Comparison of ENCODE assay signal across 8 mouse cellular contexts in genomic region chr1:136133570-136134240, GRCm38 (mm10). TPM values are rescaled to one million over a fixed set of nuclear protein-coding genes. Genes with fewer than 3 reads are reported as not detected.
DNase-seq lines count a peak whose midpoint lies in the region; ATAC-seq and TF ChIP-seq lines count a peak whose summit lies in the region.

No protein-coding gene starts in this region.

- H3K4me2 ChIP-seq in heart, embryonic 12.5 days, result peak overlapping the region; percentile 96
- peak overlapping the region; percentile 77 for H3K4me2 ChIP-seq in neural tube, embryonic 13.5 days

- peaks cover 13% of the 10 kb centered on the region; the same call in 1 of the 2 replicates for H3K4me1 ChIP-seq in bone marrow, adult 2 months (ENCODE audit: control insufficient read depth, insufficient read depth, low read length)
- H3K4me1 ChIP-seq in heart, embryonic 12.5 days (replicated peaks), result peaks cover 90% of the 10 kb centered on the region
- H3K4me1 ChIP-seq in neural tube, embryonic 13.5 days (replicated peaks), result peaks cover 88% of the 10 kb centered on the region

- WGBS in bone marrow, adult 2 months, result 68% methylated on average over 13 of the region's 13 CpGs
- WGBS in heart, embryonic 12.5 days, result 52% methylated on average over 13 of the region's 13 CpGs
- WGBS in neural tube, embryonic 13.5 days, result 24% methylated on average over 13 of the region's 13 CpGs

- no peaks in the 10 kb centered on the region for H3K27me3 ChIP-seq in heart, embryonic 12.5 days (replicated peaks)
- no peaks in the 10 kb centered on the region for H3K27me3 ChIP-seq in neural tube, embryonic 13.5 days

- TF ChIP-seq POLR2A in bone marrow, adult 2 months (IDR thresholded peaks at IDR 0.05; ENCODE audit: borderline replicate concordance, control insufficient read depth, low read depth, low read length), result no peak

- DNase-seq in gastrocnemius, adult 2 months, result no peak
- no peak for DNase-seq in gastrocnemius, adult 8-10 months (ENCODE audit: low spot score in 2 of 2)
- peak; percentile 33 for DNase-seq in kidney, postnatal 14 days
- no peak for DNase-seq in T-cell, adult 2 months (ENCODE audit: low spot score)

- TF ChIP-seq CTCF in gastrocnemius, adult 2 months (IDR thresholded peaks at IDR 0.05), result no peak
- TF ChIP-seq CTCF in bone marrow, adult 2 months (IDR thresholded peaks at IDR 0.05; ENCODE audit: control insufficient read depth, insufficient read depth, low read length), result no peak

- peak overlapping the region; percentile 48; the same call in 1 of the 2 replicates for H3K27ac ChIP-seq in gastrocnemius, adult 2 months
- peak overlapping the region; percentile 79 for H3K27ac ChIP-seq in bone marrow, adult 2 months (ENCODE audit: control insufficient read depth, insufficient read depth, low read depth, low read length, poor library complexity)
- H3K27ac ChIP-seq in heart, embryonic 12.5 days (ENCODE audit: poor library complexity, severe bottlenecking), result no peak overlapping the region
- H3K27ac ChIP-seq in neural tube, embryonic 13.5 days (replicated peaks), result peak overlapping the region; percentile 94

- 0 out of 2 replicates have a peak overlapping the region, but pooled peaks have one; percentile 30 for H3K4me3 ChIP-seq in gastrocnemius, adult 2 months
- H3K4me3 ChIP-seq in bone marrow, adult 2 months (replicated peaks; ENCODE audit: control insufficient read depth, low read depth, low read length), result no peak overlapping the region
- no peak overlapping the region for H3K4me3 ChIP-seq in heart, embryonic 12.5 days
- peak overlapping the region; percentile 94 for H3K4me3 ChIP-seq in neural tube, embryonic 13.5 days

- ATAC-seq in heart, embryonic 12.5 days (ENCODE audit: insufficient number of reproducible peaks, low FRiP score), result no peak
- ATAC-seq in neural tube, embryonic 13.5 days (ENCODE audit: low read depth), result no peak
- no peak for ATAC-seq in inflammation-experienced regulatory T-cells, adult 6 months

- H3K36me3 ChIP-seq in heart, embryonic 12.5 days, result no peaks in the 10 kb centered on the region
- no peaks in the 10 kb centered on the region for H3K36me3 ChIP-seq in neural tube, embryonic 13.5 days

- intact Hi-C loops in gastrocnemius, adult 2 months (cut with DNase I), result no loop called here

- no peaks in the 10 kb centered on the region for H3K9me3 ChIP-seq in heart, embryonic 12.5 days (replicated peaks)
- H3K9me3 ChIP-seq in neural tube, embryonic 13.5 days, result no peaks in the 10 kb centered on the region

- H3K9ac ChIP-seq in heart, embryonic 12.5 days, result no peak overlapping the region
- peak overlapping the region; percentile 98 for H3K9ac ChIP-seq in neural tube, embryonic 13.5 days

RNA-seq across cellular contexts. Expression of gene Kif21b, which starts 2.5 kb away (rescaled TPM):
- under 1 TPM; 0.46 to 0.47 TPM for total RNA-seq in gastrocnemius, adult 2 months (2021)
- under 1 TPM; 0.31 to 0.70 (median 0.34) TPM for total RNA-seq in gastrocnemius, adult 8-10 months (2022)
- polyA plus RNA-seq in bone marrow, adult 2 months (2011; ENCODE audit: insufficient read depth, insufficient read length, low replicate concordance, missing spikeins), result 22.5 and 40.5 TPM in 2 replicates
- polyA plus RNA-seq in heart, embryonic 12.5 days (2016; fragmentation: Nextera tagmentation; extraction: Ambion mirVana), result 3.3 and 3.4 TPM in 2 replicates
- 34.6 and 41.7 TPM in 2 replicates for polyA plus RNA-seq in neural tube, embryonic 13.5 days (2015; fragmentation: Nextera tagmentation; extraction: Ambion mirVana)
- 10 to 100 TPM; 23.8 to 43.9 (median 33.8) TPM for polyA plus RNA-seq in inflammation-experienced regulatory T-cells, adult 6 months (2017; shearing (Covaris generic))

Comparison
In these comparisons a context has a peak if more than half of its experiments do, and no peak if none do; other contexts are left out.
1. H3K4me3 ChIP-seq: peak in gastrocnemius, adult 2 months (single experiment) and neural tube, embryonic 13.5 days (single experiment); none in bone marrow, adult 2 months (single experiment) and heart, embryonic 12.5 days (single experiment).